1 mouse cellular context compared by ENCODE assay signal in the genomic region with DNA sequence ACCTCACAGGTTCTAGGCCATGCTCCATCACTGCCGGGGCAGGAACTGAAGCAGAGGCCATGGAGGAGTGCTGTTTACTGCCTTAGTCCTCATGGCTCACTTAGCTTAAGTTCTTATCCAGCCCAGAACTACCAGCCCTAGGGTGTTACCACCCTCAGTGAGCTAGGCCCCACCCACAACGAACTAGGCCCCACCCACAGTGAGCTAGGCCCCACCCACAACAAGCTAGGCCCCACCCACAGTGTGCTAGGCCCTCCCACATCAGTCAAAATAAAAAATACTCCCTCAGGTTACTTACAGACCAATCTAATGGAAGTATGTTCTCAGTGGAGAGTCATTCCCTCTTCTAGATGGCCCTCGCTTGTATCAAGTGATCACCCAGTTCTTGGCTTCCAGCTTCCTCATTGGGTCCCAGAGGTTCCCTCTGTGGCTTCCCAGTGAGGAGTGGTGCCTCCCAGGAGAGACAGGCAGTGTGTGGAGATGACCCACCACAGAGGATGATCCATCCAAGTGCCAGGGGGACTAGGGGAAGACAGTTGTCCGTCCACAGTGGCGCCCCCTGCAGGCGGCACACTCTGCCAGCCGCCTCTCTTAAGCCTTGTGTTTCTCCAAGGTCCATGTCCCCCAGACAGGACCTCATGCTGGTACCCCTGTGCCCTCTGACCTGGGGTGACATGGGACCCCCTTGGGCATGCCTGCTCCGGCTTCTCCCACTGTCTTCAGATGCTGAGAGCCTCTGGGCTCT.
TF ChIP-seq lines count a peak whose summit lies in the region.

No protein-coding gene starts in this region.

TF ChIP-seq in CH12.LX, 34 proteins besides CTCF, POLR2A, EP300 and RAD21:
- TF ChIP-seq SMC3 (IDR thresholded peaks at IDR 0.05; ENCODE audit: low read depth, low read length) (peak; percentile 34), KAT2A (IDR thresholded peaks at IDR 0.05; ENCODE audit: insufficient replicate concordance, low read length) (no peak)
